Mouse (Mus musculus) gonadal fat pad, adult 2 months (tissue): ENCODE measurements around the gene Itih4. TPM values are rescaled to one million over a fixed set of nuclear protein-coding genes. Genes with fewer than 3 reads are reported as not detected.
A peak's percentile ranks its signal among the peaks of the same experiment; 100 is the strongest.

Experiments
- DNase-seq: peaks from one replicate; pipeline ENCODE4 v3.0.0-alpha.2; 2012; ENCODE audit warnings: low read depth
- polyA plus RNA-seq: library from polyadenylated mRNA; depleted of rRNA; stranded (reverse); fragments of >200 nt; gene quantifications from 2 replicates; pipeline ENCODE4 v1.2.3, GENCODE M21; 2012

The Itih4 gene
- polyA plus RNA-seq, 1 experiment, result 0.38 TPM

- DNase-seq, result no peak
Measured at GRCm38 (mm10) chr14:30879794-30880193, 6.5 kb upstream of the Itih4 start.

- DNase-seq, result no peak
Measured at GRCm38 (mm10) chr14:30880251-30880650, 6.0 kb upstream of the Itih4 start.

GRCm38 (mm10) chr14:30880811-30881717, 5.2 kb upstream of the Itih4 start:
- DNase-seq, result no peak

GRCm38 (mm10) chr14:30881718-30882108, 4.6 kb upstream of the Itih4 start:
- DNase-seq, result no peak

- no peak for DNase-seq
Measured at GRCm38 (mm10) chr14:30885298-30885697, 978 bp upstream of the Itih4 start.

GRCm38 (mm10) chr14:30888271-30888732, 2.0 kb downstream of the Itih4 start:
- DNase-seq, result no peak

- DNase-seq, result no peak
Measured at GRCm38 (mm10) chr14:30899972-30900371, 13.7 kb downstream of the Itih4 start.

- DNase-seq, result no peak
Measured at GRCm38 (mm10) chr14:30902628-30903027, 16.4 kb downstream of the Itih4 start.

- no peak for DNase-seq
Measured at GRCm38 (mm10) chr14:30903036-30903435, 16.8 kb downstream of the Itih4 start.

GRCm38 (mm10) chr14:30904307-30904706, 18.0 kb downstream of the Itih4 start:
- DNase-seq, result no peak

GRCm38 (mm10) chr14:30906001-30906400, 19.7 kb downstream of the Itih4 start:
- no peak for DNase-seq

GRCm38 (mm10) chr14:30907814-30908265, 21.6 kb downstream of the Itih4 start:
- peak; percentile 79 for DNase-seq

- DNase-seq, result peak; percentile 96
Measured at GRCm38 (mm10) chr14:30911141-30911540, 24.9 kb downstream of the Itih4 start.

GRCm38 (mm10) chr14:30912641-30913040, 26.4 kb downstream of the Itih4 start:
- no peak for DNase-seq

- DNase-seq, result no peak
Measured at GRCm38 (mm10) chr14:30913404-30913803, 27.1 kb downstream of the Itih4 start.

- DNase-seq, result no peak
Measured at GRCm38 (mm10) chr14:30916516-30916915, 30.2 kb downstream of the Itih4 start.

- no peak for DNase-seq
Measured at GRCm38 (mm10) chr14:30922053-30922670, 35.9 kb downstream of the Itih4 start.

GRCm38 (mm10) chr14:30923375-30924105, 37.3 kb downstream of the Itih4 start, which contains the start of gene Itih3:
TSS of gene Itih3 (minus strand) at chr14:30923760.
- no peak for DNase-seq

- no peak for DNase-seq
Measured at GRCm38 (mm10) chr14:30925492-30925891, 39.2 kb downstream of the Itih4 start.

- DNase-seq, result no peak
Measured at GRCm38 (mm10) chr14:30930386-30930785, 44.1 kb downstream of the Itih4 start.

GRCm38 (mm10) chr14:30933351-30933750, 47.1 kb downstream of the Itih4 start:
- no peak for DNase-seq

- no peak for DNase-seq
Measured at GRCm38 (mm10) chr14:30942254-30942653, 56.0 kb downstream of the Itih4 start.
